Mouse (Mus musculus): ENCODE measurements around the gene Perm1.

Gene Perm1

DNA sequence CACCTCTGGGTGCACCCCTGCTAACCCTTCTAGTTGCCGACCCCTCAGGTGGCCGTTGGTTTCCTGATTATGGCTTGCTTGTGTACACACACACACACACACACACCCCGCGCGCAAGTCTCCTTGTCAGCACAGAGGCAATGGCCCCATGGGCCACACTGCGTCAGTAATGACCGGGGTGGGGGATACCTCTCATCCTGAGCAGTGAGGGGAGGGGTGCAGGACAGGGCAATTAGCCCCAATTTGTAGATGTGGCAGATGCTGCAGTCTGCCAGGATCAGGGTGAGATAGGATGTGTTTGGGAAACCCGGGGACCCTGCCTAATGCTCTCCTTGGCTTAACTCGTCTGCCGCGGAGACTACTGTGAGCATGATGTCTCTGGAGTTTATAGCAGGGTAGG lies 33.9 kb downstream of the Perm1 start:
- no peak for DNase-seq (ENCODE audit: low spot score)

DNA sequence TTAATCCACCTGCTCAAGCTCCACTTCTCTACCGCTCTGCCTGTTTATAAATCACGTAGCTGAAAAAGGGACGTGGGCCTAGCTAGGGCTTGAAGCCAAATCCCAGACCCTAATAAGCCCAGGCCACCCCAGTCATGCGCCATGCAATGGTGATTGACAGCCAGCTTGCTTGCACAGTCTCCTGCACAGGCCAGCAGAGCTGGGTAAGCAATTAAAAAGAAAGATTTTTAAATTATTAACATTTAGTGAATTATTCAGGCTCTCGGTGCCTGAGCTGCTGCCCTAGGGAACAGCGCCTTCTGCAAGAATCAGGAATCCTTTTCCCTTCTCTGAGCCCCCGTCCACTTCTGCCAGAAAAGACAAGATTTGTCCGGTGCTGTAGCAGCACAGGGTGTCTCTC lies 35.4 kb downstream of the Perm1 start:
- DNase-seq (ENCODE audit: low spot score) = no peak

DNA sequence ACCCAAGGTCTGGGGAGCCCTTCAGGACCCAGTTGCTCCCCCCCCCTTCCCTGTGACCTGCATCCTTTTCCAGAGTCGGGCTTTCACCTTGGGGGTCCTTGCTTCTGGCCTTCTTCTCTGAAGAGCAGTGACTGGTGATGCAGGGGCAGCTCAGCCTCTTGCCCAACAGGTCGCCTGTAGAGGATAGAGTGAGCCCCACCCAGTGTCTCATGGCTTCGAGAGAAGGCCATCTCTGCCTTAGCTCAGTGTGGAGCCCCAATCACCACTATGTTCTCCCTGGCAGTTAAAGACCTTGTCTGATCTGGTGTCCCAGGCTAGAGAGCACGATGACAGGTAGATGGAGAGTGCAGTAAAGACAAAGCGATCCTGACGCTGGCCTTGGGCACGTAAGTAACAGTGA lies 36.5 kb downstream of the Perm1 start:
- DNase-seq (ENCODE audit: low spot score) = no peak

DNA sequence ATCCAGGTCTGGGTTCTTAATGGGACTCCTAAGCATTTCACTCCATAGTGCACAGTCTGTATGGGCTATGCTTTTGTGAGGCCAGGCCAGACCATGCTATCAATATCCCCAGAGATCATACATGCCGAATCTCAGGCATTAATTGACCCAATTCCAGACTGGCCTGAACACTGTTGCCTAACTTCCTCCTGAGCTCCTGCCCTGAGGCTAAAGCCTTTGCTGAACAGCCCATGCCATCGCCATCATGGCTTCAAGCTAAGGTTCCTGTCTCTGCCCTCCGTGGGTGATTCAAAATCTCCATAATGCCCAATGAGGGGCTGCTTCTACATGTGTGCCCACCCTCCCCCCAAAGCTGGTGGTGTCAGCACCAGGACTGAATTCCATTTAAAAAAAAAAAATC lies 37.0 kb downstream of the Perm1 start:
- DNase-seq (ENCODE audit: low spot score) = no peak

DNA sequence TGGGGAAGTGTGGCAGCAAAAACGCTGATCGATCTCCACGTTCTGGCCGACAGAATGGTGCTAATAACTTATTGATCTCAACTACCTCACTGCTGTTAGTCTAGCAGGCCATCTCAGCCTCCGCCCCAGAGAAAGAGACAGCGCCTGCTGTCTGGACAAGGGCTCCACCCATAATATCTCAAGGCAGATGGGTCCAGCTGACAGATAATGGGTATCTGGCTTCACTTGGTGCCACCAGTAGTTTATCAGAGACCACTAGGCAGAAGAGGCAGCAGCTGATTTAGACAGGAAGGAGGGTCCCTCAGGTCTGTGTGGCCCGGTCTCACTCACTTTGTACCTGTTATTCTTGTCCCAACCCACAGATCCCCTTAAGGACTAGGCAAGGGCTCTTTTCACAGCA lies 37.4 kb downstream of the Perm1 start:
- no peak for DNase-seq (ENCODE audit: low spot score)

DNA sequence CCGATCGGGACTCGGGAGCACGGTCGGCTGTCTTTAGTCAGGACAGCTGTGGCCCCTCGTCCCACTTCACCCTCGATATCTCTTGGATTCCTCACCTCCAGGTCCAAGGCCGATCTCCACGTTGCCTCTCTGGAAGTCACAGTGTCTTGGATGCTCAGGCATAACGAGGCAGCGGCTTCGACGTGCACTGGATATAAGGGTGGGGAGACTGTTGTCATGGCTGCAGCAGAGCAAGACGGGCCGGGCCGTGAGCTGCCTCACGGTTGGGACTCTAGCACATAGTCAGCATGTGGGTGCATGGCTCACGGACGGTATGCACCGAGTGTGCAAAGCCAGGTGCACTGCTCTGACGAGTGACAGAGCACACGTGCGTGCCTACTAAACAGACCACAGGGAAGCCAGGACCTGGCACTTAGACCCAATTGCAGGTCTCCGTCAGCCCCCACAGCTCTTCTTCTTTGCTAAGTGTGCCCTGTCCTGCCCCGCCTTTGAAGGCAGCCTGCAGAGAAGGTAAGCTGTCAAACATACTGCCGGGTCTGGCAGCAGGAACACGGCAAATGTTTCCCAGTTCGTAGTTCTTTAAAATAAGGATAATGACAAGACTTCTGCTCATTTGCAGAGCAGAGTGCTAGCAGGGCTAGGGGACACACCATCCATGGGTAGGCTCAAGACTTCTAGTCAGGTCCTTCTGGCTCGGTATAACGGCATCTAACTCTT lies 38.9 kb downstream of the Perm1 start:
- no peak for DNase-seq (ENCODE audit: low spot score)

DNA sequence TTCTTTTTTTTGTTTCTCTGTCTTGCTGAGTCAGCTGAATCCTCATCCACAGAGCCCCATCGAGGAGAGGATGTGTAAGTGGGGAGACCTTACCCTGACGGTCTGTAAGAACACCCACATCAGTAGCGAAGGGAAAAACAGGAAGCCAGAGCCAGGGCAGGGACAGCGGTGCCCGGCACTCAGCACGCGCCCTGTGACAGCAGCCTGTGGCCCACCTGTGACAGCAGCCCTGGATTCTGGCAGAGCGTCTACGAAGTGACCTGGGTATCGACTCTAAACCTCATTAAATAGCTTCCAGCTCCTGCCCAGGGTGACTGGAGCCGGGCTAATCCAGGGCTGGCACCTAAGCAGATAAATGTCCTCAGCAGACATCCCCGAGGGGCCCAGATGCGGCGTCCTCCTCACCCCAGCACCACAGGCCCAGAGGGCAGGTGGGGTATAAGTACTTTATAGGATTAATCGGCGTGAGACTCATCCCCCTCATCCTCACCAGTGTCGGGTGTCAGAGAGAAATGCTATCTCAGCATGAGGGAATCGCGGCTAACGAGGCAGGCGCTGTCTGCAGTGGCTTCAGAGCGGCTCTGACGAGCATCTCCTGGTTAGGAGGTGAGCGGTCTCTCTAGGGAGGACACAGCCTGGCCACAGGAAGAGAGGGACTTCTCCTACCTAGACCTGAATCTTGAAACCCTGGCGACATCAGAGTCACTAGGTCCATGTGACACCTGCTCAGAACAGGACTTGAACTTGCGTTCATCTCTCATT lies 39.6 kb downstream of the Perm1 start, which contains the start of gene Samd11:
TSS of gene Samd11 (minus strand) at position 580 of the 762 bp plus-strand sequence.
- DNase-seq (ENCODE audit: low spot score) = no peak

All from lung, postnatal 25 days (tissue).